Mouse (Mus musculus): Measurements from ENCODE around the gene Xpo6. TPM values are rescaled to one million over a fixed set of nuclear protein-coding genes. Genes with fewer than 3 reads are reported as not detected.

The Xpo6 gene
- total RNA-seq, 2 experiments from 2014 or later = 34.8 to 36.3 TPM

Other genes with a start within 250 kb of the Xpo6 start
- 10 to 100 TPM; 10.3 to 10.7 TPM for gene Gsg1l, start 118.1 kb downstream of the Xpo6 start, total RNA-seq (2021)
- gene Sbk1, start 72.1 kb upstream of the Xpo6 start, total RNA-seq (2021) = 10 to 100 TPM; 77.7 to 82.2 TPM
- 10 to 100 TPM in 1 of 2 experiments, 1 to 10 TPM in 1; 2.3 to 13.3 TPM for gene Lat, start 169.1 kb upstream of the Xpo6 start, total RNA-seq (2021)
- 10 to 100 TPM; 36.3 to 38.3 TPM for gene Spns1, start 176.9 kb upstream of the Xpo6 start, total RNA-seq (2021)
- gene Nfatc2ip, start 196.2 kb upstream of the Xpo6 start, total RNA-seq (2021) = 1 to 10 TPM; 5.4 to 7.1 TPM
- under 1 TPM; 0.53 to 0.56 TPM for gene Cd19, start 214.4 kb upstream of the Xpo6 start, total RNA-seq (2021)
- gene Rabep2, start 228.3 kb upstream of the Xpo6 start, total RNA-seq (2021) = 1 to 10 TPM; 7.7 TPM

Data from heart, postnatal 14 days (tissue).